Mouse (Mus musculus): ENCODE results near the gene Dpm3. TPM values are rescaled to one million over a fixed set of nuclear protein-coding genes. Genes with fewer than 3 reads are reported as not detected.

Gene Dpm3
- total and polyA plus RNA-seq, 3 experiments, result 52.7 to 228 (median 74.8) TPM

- H3K4me2 ChIP-seq (ENCODE audit: insufficient read depth, low read depth, poor library complexity, severe bottlenecking), result peak overlapping the region; percentile 68
- dilution Hi-C loops (cut with MboI; ENCODE audit: extremely low pct_ligation_motif_present, extremely low pct_unique_long_range_greater_than_20kb, low sequenced_read_pairs), result no loop called here
- no peaks in the 10 kb centered on the region for H3K9me3 ChIP-seq (replicated peaks; ENCODE audit: low read length)
- H3K9ac ChIP-seq (ENCODE audit: insufficient read depth, low read depth), result peak overlapping the region; percentile 66
- peaks cover 13 to 32% of the 10 kb centered on the region in 2 experiments for H3K4me1 ChIP-seq (ENCODE audit: control insufficient read depth in 1 of 2, insufficient read depth in 2 of 2)
- peaks cover 7% of the 10 kb centered on the region for H3K27me3 ChIP-seq (replicated peaks)
- no peak for TF ChIP-seq POLR2A (IDR thresholded peaks at IDR 0.05; ENCODE audit: low read depth, low read length)
- DNase-seq (ENCODE audit: extremely low read depth), result no peak
- H3K79me2 ChIP-seq (replicated peaks; ENCODE audit: control insufficient read depth, extremely low read depth, insufficient read depth, poor library complexity, severe bottlenecking), result no peaks in the 10 kb centered on the region
- no peaks in the 10 kb centered on the region for H3K36me3 ChIP-seq (replicated peaks in 1 of 2; ENCODE audit: control insufficient read depth in 1 of 2, insufficient read depth in 1 of 2, low read length in 1 of 2)
- peak overlapping the region; percentile 51 to 54 (median 51) for H3K4me3 ChIP-seq (replicated peaks in 1 of 3; ENCODE audit: low read depth in 2 of 3, low read length in 2 of 3, poor library complexity in 1 of 3)
- no peak overlapping the region for H3K27ac ChIP-seq (ENCODE audit: insufficient read depth, low read depth)
- in situ Hi-C loops (cut with MboI; ENCODE audit: low pct_ligation_motif_present, low pct_unique_long_range_greater_than_20kb, low sequenced_read_pairs), result no loop called here
Measured at GRCm38 (mm10) chr3:89280050-89280605, 21.0 kb downstream of the Dpm3 start.

- peaks cover 20 to 38% of the 10 kb centered on the region in 2 experiments for H3K4me1 ChIP-seq (ENCODE audit: control insufficient read depth in 1 of 2, insufficient read depth in 2 of 2)
- H3K9me3 ChIP-seq (replicated peaks; ENCODE audit: low read length), result no peaks in the 10 kb centered on the region
- TF ChIP-seq JUND (conservative IDR thresholded peaks at IDR 0.05; ENCODE audit: low read depth, low read length) (no peak), MAZ (IDR thresholded peaks at IDR 0.05; ENCODE audit: low read depth, low read length) (no peak), RAD21 (IDR thresholded peaks at IDR 0.05; ENCODE audit: low read depth, low read length) (no peak), MXI1 (IDR thresholded peaks at IDR 0.05; ENCODE audit: low read depth, low read length) (no peak), IRF4 (IDR thresholded peaks at IDR 0.05; ENCODE audit: low read depth, low read length) (no peak), USF1 (IDR thresholded peaks at IDR 0.05; ENCODE audit: low read depth, low read length) (no peak), MYC (IDR thresholded peaks at IDR 0.05; ENCODE audit: low read depth, low read length) (no peak), SMC3 (IDR thresholded peaks at IDR 0.05; ENCODE audit: low read depth, low read length) (no peak), ELF1 (IDR thresholded peaks at IDR 0.05; ENCODE audit: low read depth, low read length) (no peak), GABPA (IDR thresholded peaks at IDR 0.05; ENCODE audit: insufficient replicate concordance, low read depth, low read length) (no peak), TBP (conservative IDR thresholded peaks at IDR 0.05; ENCODE audit: low read depth, low read length) (no peak), RCOR1 (conservative IDR thresholded peaks at IDR 0.05; ENCODE audit: low read depth, low read length) (no peak)
- in situ Hi-C loops (cut with MboI; ENCODE audit: low pct_ligation_motif_present, low pct_unique_long_range_greater_than_20kb, low sequenced_read_pairs) (no loop called here), dilution Hi-C loops (cut with MboI; ENCODE audit: extremely low pct_ligation_motif_present, extremely low pct_unique_long_range_greater_than_20kb, low sequenced_read_pairs) (no loop called here)
- no peak within 1 kb of the TSS for H3K4me3 ChIP-seq (replicated peaks in 1 of 3; ENCODE audit: low read depth in 2 of 3, low read length in 2 of 3, poor library complexity in 1 of 3)
- no peak within 1 kb of the TSS for H3K27ac ChIP-seq (ENCODE audit: insufficient read depth, low read depth)
- H3K9ac ChIP-seq (ENCODE audit: insufficient read depth, low read depth), result peak within 1 kb of the TSS; percentile 66; the same call in 1 of the 2 replicates
- H3K79me2 ChIP-seq (replicated peaks; ENCODE audit: control insufficient read depth, extremely low read depth, insufficient read depth, poor library complexity, severe bottlenecking), result no peaks in the 10 kb centered on the region
- DNase-seq (ENCODE audit: extremely low read depth), result no peak
- peaks cover 7% of the 10 kb centered on the region for H3K27me3 ChIP-seq (replicated peaks)
- H3K36me3 ChIP-seq (replicated peaks in 1 of 2; ENCODE audit: control insufficient read depth in 1 of 2, insufficient read depth in 1 of 2, low read length in 1 of 2), result no peaks in the 10 kb centered on the region
- peak within 1 kb of the TSS; percentile 68 for H3K4me2 ChIP-seq (ENCODE audit: insufficient read depth, low read depth, poor library complexity, severe bottlenecking)
Measured at GRCm38 (mm10) chr3:89280606-89281511, 21.7 kb downstream of the Dpm3 start, which contains the start of gene Efna1. Gene Efna1 (minus strand): TSS chr3:89281142.

Data from CH12.LX (cell line).